Mouse (Mus musculus) myocyte (in vitro differentiated cells): ENCODE data around the gene Zranb1. TPM values are rescaled to one million over a fixed set of nuclear protein-coding genes. Genes with fewer than 3 reads are reported as not detected.

Source experiments
- H3K27me3 ChIP-seq: one replicate; pipeline ENCODE4 v1.6.1; 2011; ENCODE audit not compliant: control insufficient read depth, insufficient read depth, insufficient read length
- H3K36me3 ChIP-seq: one replicate; pipeline ENCODE4 v1.6.1; 2011; ENCODE audit not compliant: control insufficient read depth, insufficient read depth
- H3K4me2 ChIP-seq: one replicate; pipeline ENCODE4 v1.6.1; 2011; ENCODE audit warnings: low read depth, control low read depth
- H3K4me3 ChIP-seq: one replicate; pipeline ENCODE4 v1.5.1; 2011; ENCODE audit warnings: mild to moderate bottlenecking, control low read depth, moderate library complexity
- H3K79me2 ChIP-seq: one replicate; pipeline ENCODE4 v1.6.1; 2011; ENCODE audit not compliant: control insufficient read depth, insufficient read depth
- H3ac ChIP-seq: one replicate; pipeline ENCODE4 v1.6.1; 2011; ENCODE audit not compliant: control insufficient read depth, insufficient read length
- CEBPB ChIP-seq: IDR thresholded peaks from 2 replicates; pipeline ENCODE4 v1.6.1; 2011; ENCODE audit warnings: mild to moderate bottlenecking, moderate library complexity; ENCODE audit not compliant: poor library complexity, insufficient read depth, severe bottlenecking
- E2F4 ChIP-seq: IDR thresholded peaks from one replicate; pipeline ENCODE4 v1.6.1; 2011; ENCODE audit warnings: mild to moderate bottlenecking, control low read depth, moderate library complexity; ENCODE audit not compliant: insufficient read depth
- MAX ChIP-seq: IDR thresholded peaks from one replicate; pipeline ENCODE4 v1.6.1; 2011; ENCODE audit warnings: low read depth, mild to moderate bottlenecking, control low read depth
- MYOD1 ChIP-seq, 3 experiments: IDR thresholded peaks; one replicate each; pipeline ENCODE4 v1.6.1; 2011; ENCODE audit warnings: control low read depth in 2 of 3, low read depth in 2 of 3, mild to moderate bottlenecking in 2 of 3, moderate library complexity in 1 of 3; ENCODE audit not compliant: insufficient read length in 2 of 3, control insufficient read depth in 1 of 3
- MYOG ChIP-seq, 3 experiments: IDR thresholded peaks; one replicate each; pipeline ENCODE4 v1.6.1; 2011; ENCODE audit warnings: control low read depth in 2 of 3, low read depth in 2 of 3, mild to moderate bottlenecking in 2 of 3; ENCODE audit not compliant: insufficient read length in 2 of 3, control insufficient read depth in 1 of 3, insufficient read depth in 1 of 3
- POLR2A ChIP-seq: IDR thresholded peaks from one replicate; pipeline ENCODE4 v1.6.1; 2011; ENCODE audit warnings: low read depth, mild to moderate bottlenecking, control low read depth, moderate library complexity; ENCODE audit not compliant: insufficient read length
- POLR2AphosphoS2 ChIP-seq: IDR thresholded peaks from one replicate; pipeline ENCODE4 v1.6.1; 2011; ENCODE audit warnings: low read depth, control low read depth; ENCODE audit not compliant: insufficient read length
- REST ChIP-seq: IDR thresholded peaks from one replicate; pipeline ENCODE4 v1.6.1; 2011; ENCODE audit warnings: mild to moderate bottlenecking, control low read depth, moderate library complexity; ENCODE audit not compliant: insufficient read depth, insufficient read length
- SRF ChIP-seq: IDR thresholded peaks from one replicate; pipeline ENCODE4 v1.6.1; 2011; ENCODE audit warnings: low read depth; ENCODE audit not compliant: control insufficient read depth, insufficient read length
- TCF12 ChIP-seq: IDR thresholded peaks from one replicate; pipeline ENCODE4 v1.6.1; 2011; ENCODE audit warnings: mild to moderate bottlenecking, control low read depth; ENCODE audit not compliant: poor library complexity, insufficient read depth, severe bottlenecking
- TCF3 ChIP-seq: IDR thresholded peaks from one replicate; pipeline ENCODE4 v1.6.1; 2011; ENCODE audit warnings: low read depth, control low read depth; ENCODE audit not compliant: insufficient read length
- USF1 ChIP-seq: IDR thresholded peaks from one replicate; pipeline ENCODE4 v1.6.1; 2011; ENCODE audit warnings: low read depth, mild to moderate bottlenecking, control low read depth, moderate library complexity
- polyA plus RNA-seq: library from polyadenylated mRNA; unstranded; fragments of >200 nt; fragmentation: generic; extraction: Trizol; gene quantifications from one replicate; pipeline ENCODE4 v1.2.1, GENCODE M21; 2012; ENCODE audit warnings: missing spikeins

Gene Zranb1
- polyA plus RNA-seq, 1 experiment: 14.6 TPM

DNA sequence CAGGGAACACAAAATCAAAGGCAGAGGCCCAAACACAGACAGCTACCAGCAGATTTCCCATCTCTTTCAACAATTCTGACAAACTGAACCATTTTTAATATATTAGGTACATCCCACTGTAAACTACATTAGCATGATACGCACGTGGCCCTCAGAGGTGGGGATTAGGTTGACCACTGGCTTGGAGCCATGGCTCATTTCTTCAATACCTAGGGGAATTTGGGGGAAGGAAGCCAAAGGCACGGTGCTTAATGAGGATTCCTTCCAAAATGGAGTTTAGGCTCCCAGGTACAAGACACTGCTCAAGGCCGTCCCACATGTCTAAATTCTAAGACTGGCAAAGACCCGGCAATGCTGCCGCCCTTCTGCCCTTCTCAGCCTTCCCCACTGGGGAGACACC, 71.3 kb downstream of the Zranb1 start:
- TF ChIP-seq CEBPB: no peak
- no peak for TF ChIP-seq MAX
- TF ChIP-seq TCF3: no peak
- no peak for TF ChIP-seq USF1
- Histone ChIP-seq H3K4me3 (no peak overlapping the region), H3K36me3 (no peaks in the 10 kb centered on the region), H3K4me2 (no peak overlapping the region), H3K79me2 (peaks cover 18% of the 10 kb centered on the region), H3ac (no peak overlapping the region), H3K27me3 (no peaks in the 10 kb centered on the region)

GRCm38 (mm10) chr7:133003421-133003820, 72.5 kb downstream of the Zranb1 start:
- Histone ChIP-seq H3K79me2 (peaks cover 18% of the 10 kb centered on the region), H3K27me3 (no peaks in the 10 kb centered on the region), H3ac (no peak overlapping the region), H3K4me2 (peak overlapping the region; percentile 24), H3K36me3 (no peaks in the 10 kb centered on the region), H3K4me3 (no peak overlapping the region)
- TF ChIP-seq CEBPB (no peak), MYOD1 (IDR thresholded peaks at IDR 0.05; ENCODE audit: control insufficient read depth in 1 of 3, insufficient read length in 2 of 3, low read depth in 2 of 3) (peak in 1 of 3 experiments; percentile 19), MYOG (IDR thresholded peaks at IDR 0.05; ENCODE audit: control insufficient read depth in 1 of 3, insufficient read depth in 1 of 3, insufficient read length in 2 of 3, low read depth in 2 of 3) (peak in 1 of 3 experiments; percentile 62)

- no peak overlapping the region for H3K4me2 ChIP-seq
- no peak overlapping the region for H3ac ChIP-seq
- no peak for TF ChIP-seq E2F4
- peaks cover 24% of the 10 kb centered on the region for H3K79me2 ChIP-seq
- H3K27me3 ChIP-seq: no peaks in the 10 kb centered on the region
- no peaks in the 10 kb centered on the region for H3K36me3 ChIP-seq
- H3K4me3 ChIP-seq: no peak overlapping the region
Measured at GRCm38 (mm10) chr7:133005772-133006171, 74.8 kb downstream of the Zranb1 start.

- no peaks in the 10 kb centered on the region for H3K36me3 ChIP-seq
- TF ChIP-seq TCF12 (no peak), MAX (no peak), USF1 (no peak), REST (no peak)
- H3ac ChIP-seq: no peak overlapping the region
- peak overlapping the region; percentile 65 for H3K4me2 ChIP-seq
- H3K27me3 ChIP-seq: no peaks in the 10 kb centered on the region
- H3K79me2 ChIP-seq: peaks cover 24% of the 10 kb centered on the region
- no peak overlapping the region for H3K4me3 ChIP-seq
Measured at GRCm38 (mm10) chr7:133007343-133007742, 76.4 kb downstream of the Zranb1 start.

- TF ChIP-seq CEBPB: no peak
- TF ChIP-seq TCF12: no peak
- no peak for TF ChIP-seq MYOD1 (IDR thresholded peaks at IDR 0.05; ENCODE audit: control insufficient read depth in 1 of 3, insufficient read length in 2 of 3, low read depth in 2 of 3)
- TF ChIP-seq POLR2AphosphoS2: no peak
- TF ChIP-seq TCF3: no peak
- no peak for TF ChIP-seq E2F4
- Histone ChIP-seq H3ac (no peak overlapping the region), H3K27me3 (no peaks in the 10 kb centered on the region), H3K4me2 (no peak overlapping the region), H3K4me3 (no peak overlapping the region), H3K79me2 (peaks cover 20% of the 10 kb centered on the region), H3K36me3 (no peaks in the 10 kb centered on the region)
Measured at GRCm38 (mm10) chr7:133008663-133009062, 77.7 kb downstream of the Zranb1 start.

GRCm38 (mm10) chr7:133009676-133010075, 78.7 kb downstream of the Zranb1 start:
- TF ChIP-seq CEBPB: no peak
- TF ChIP-seq POLR2A: no peak
- no peak for TF ChIP-seq SRF
- no peak for TF ChIP-seq MYOD1 (IDR thresholded peaks at IDR 0.05; ENCODE audit: control insufficient read depth in 1 of 3, insufficient read length in 2 of 3, low read depth in 2 of 3)
- Histone ChIP-seq H3K79me2 (peaks cover 20% of the 10 kb centered on the region), H3K36me3 (no peaks in the 10 kb centered on the region), H3K4me2 (no peak overlapping the region), H3K4me3 (no peak overlapping the region), H3K27me3 (no peaks in the 10 kb centered on the region), H3ac (no peak overlapping the region)

DNA sequence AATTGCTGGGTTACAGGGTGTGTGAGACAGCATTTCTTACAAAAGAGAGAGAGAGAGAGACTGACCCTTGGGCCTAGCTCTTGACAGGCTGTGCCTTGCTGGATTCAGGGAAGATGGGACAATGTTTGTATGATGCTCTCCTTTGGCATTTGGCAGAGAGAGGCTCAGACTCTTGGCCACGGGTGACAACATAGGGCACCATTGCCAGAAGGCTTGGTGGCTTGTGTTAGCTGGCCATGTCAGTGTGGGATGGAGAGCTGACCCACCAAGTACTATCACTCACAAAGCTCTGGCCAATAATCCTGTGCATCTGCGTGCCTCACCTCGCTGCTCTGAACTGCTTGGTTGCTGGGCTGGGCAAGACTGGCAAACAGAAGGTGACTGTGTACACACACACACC, 79.5 kb downstream of the Zranb1 start:
- peaks cover 25% of the 10 kb centered on the region for H3K79me2 ChIP-seq
- H3ac ChIP-seq: no peak overlapping the region
- no peaks in the 10 kb centered on the region for H3K36me3 ChIP-seq
- TF ChIP-seq MAX (no peak), POLR2A (no peak), TCF12 (no peak), USF1 (no peak), CEBPB (no peak), SRF (no peak), REST (no peak), E2F4 (no peak), POLR2AphosphoS2 (no peak), MYOG (IDR thresholded peaks at IDR 0.05; ENCODE audit: control insufficient read depth in 1 of 3, insufficient read depth in 1 of 3, insufficient read length in 2 of 3, low read depth in 2 of 3) (no peak), TCF3 (no peak), MYOD1 (IDR thresholded peaks at IDR 0.05; ENCODE audit: control insufficient read depth in 1 of 3, insufficient read length in 2 of 3, low read depth in 2 of 3) (no peak)
- H3K4me2 ChIP-seq: no peak overlapping the region
- no peak overlapping the region for H3K4me3 ChIP-seq
- no peaks in the 10 kb centered on the region for H3K27me3 ChIP-seq
